Mouse (Mus musculus): ENCODE measurements at regions not wholly inside any gene's neighbourhood (a gene's known extent, or its start where the extent isn't known, plus 50 kb on each side); places are given as distances from the start of the nearest gene placed in this dataset.

- no peak for DNase-seq
Observed at GRCm38 (mm10) chr10:42093176-42093759, 75.0 kb upstream of the Armc2 start.

- DNase-seq: no peak
Observed at GRCm38 (mm10) chr10:42092500-42092899, 74.3 kb upstream of the Armc2 start.

- DNase-seq: no peak
Observed at GRCm38 (mm10) chr10:42091546-42092168, 73.4 kb upstream of the Armc2 start.

GRCm38 (mm10) chr10:42090806-42091205, 72.6 kb upstream of the Armc2 start:
- no peak for DNase-seq

- no peak for DNase-seq
Observed at GRCm38 (mm10) chr10:42090147-42090546, 71.9 kb upstream of the Armc2 start.

- no peak for DNase-seq
Observed at GRCm38 (mm10) chr10:42089686-42090085, 71.4 kb upstream of the Armc2 start.

GRCm38 (mm10) chr10:42089235-42089625, 71.0 kb upstream of the Armc2 start:
- DNase-seq: peak; percentile 65

- peak; percentile 30 for DNase-seq
Observed at GRCm38 (mm10) chr10:42088570-42089234, 70.5 kb upstream of the Armc2 start.

- DNase-seq: peak; percentile 2
Observed at GRCm38 (mm10) chr10:42087906-42088305, 69.7 kb upstream of the Armc2 start.

GRCm38 (mm10) chr10:42086691-42087090, 68.4 kb upstream of the Armc2 start:
- DNase-seq: no peak

GRCm38 (mm10) chr10:42085295-42085694, 67.1 kb upstream of the Armc2 start:
- no peak for DNase-seq

- no peak for DNase-seq
Observed at GRCm38 (mm10) chr10:42082227-42082840, 64.1 kb upstream of the Armc2 start.

GRCm38 (mm10) chr10:42079775-42080174, 61.5 kb upstream of the Armc2 start:
- DNase-seq: no peak

- DNase-seq: no peak
Observed at GRCm38 (mm10) chr10:42076711-42077110, 58.5 kb upstream of the Armc2 start.

GRCm38 (mm10) chr10:42075545-42075944, 57.3 kb upstream of the Armc2 start:
- no peak for DNase-seq

GRCm38 (mm10) chr10:42072758-42073157, 54.5 kb upstream of the Armc2 start:
- DNase-seq: no peak

- DNase-seq: no peak
Observed at GRCm38 (mm10) chr10:42072131-42072530, 53.9 kb upstream of the Armc2 start.

- DNase-seq: no peak
Observed at GRCm38 (mm10) chr10:42071404-42072024, 53.3 kb upstream of the Armc2 start.

GRCm38 (mm10) chr10:42070611-42071403, 52.6 kb upstream of the Armc2 start:
- peak; percentile 32 for DNase-seq

GRCm38 (mm10) chr10:42069751-42070150, 51.5 kb upstream of the Armc2 start:
- no peak for DNase-seq

- DNase-seq: peak; percentile 56
Observed at GRCm38 (mm10) chr10:42068497-42068896, 50.3 kb upstream of the Armc2 start.
